Mouse (Mus musculus): Measurements from ENCODE around the gene Cdkl3. TPM values are rescaled to one million over a fixed set of nuclear protein-coding genes. Genes with fewer than 3 reads are reported as not detected.
A peak's percentile ranks its signal among the peaks of the same experiment; 100 is the strongest.

The Cdkl3 gene
- polyA plus RNA-seq (2015; fragmentation: Nextera tagmentation; extraction: Ambion mirVana) = 10.3 and 10.6 TPM in 2 replicates

- peak within 1 kb of the TSS; percentile 61 for H3K4me3 ChIP-seq (replicated peaks; ENCODE audit: low read depth, low read length)
- H3K27ac ChIP-seq = peak within 1 kb of the TSS; percentile 95
- peak; percentile 98 for DNase-seq (ENCODE audit: low spot score)
- TF ChIP-seq CTCF (IDR thresholded peaks at IDR 0.05; ENCODE audit: low read depth) = no peak
- under 1% methylated on average over 51 of the region's 51 CpGs for whole genome bisulfite sequencing
- peak; percentile 93 for ATAC-seq (replicated peaks; ENCODE audit: low FRiP score, low read depth)
- peaks cover 6% of the 10 kb centered on the region; the same call in 1 of the 2 replicates for H3K4me1 ChIP-seq (replicated peaks; ENCODE audit: insufficient read depth, low read length)
- H3K9ac ChIP-seq (ENCODE audit: low read depth, low read length) = peak within 1 kb of the TSS; percentile 67
- no peaks in the 10 kb centered on the region for H3K36me3 ChIP-seq (ENCODE audit: insufficient read depth, low read length)
- H3K4me2 ChIP-seq (ENCODE audit: low read length) = peak within 1 kb of the TSS; percentile 79
- H3K27me3 ChIP-seq (ENCODE audit: insufficient read depth, low read length) = no peaks in the 10 kb centered on the region
- H3K9me3 ChIP-seq (replicated peaks; ENCODE audit: low read length) = no peaks in the 10 kb centered on the region
Measured at GRCm38 (mm10) chr11:52003772-52004528, at the start of gene Cdkl3. Gene Cdkl3, plus strand, starts transcription at chr11:52004221.

- H3K4me3 ChIP-seq (replicated peaks; ENCODE audit: low read depth, low read length) = no peak overlapping the region
- no peaks in the 10 kb centered on the region for H3K27me3 ChIP-seq (ENCODE audit: insufficient read depth, low read length)
- no peak for TF ChIP-seq CTCF (IDR thresholded peaks at IDR 0.05; ENCODE audit: low read depth)
- no peaks in the 10 kb centered on the region for H3K9me3 ChIP-seq (replicated peaks; ENCODE audit: low read length)
- H3K36me3 ChIP-seq (ENCODE audit: insufficient read depth, low read length) = no peaks in the 10 kb centered on the region
- 79% methylated on average over 9 of the region's 9 CpGs for WGBS
- no peaks in the 10 kb centered on the region for H3K4me1 ChIP-seq (replicated peaks; ENCODE audit: insufficient read depth, low read length)
- no peak overlapping the region for H3K9ac ChIP-seq (ENCODE audit: low read depth, low read length)
- no peak for ATAC-seq (replicated peaks; ENCODE audit: low FRiP score, low read depth)
- no peak overlapping the region for H3K27ac ChIP-seq
- no peak overlapping the region for H3K4me2 ChIP-seq (ENCODE audit: low read length)
- no peak for DNase-seq (ENCODE audit: low spot score)
Measured at GRCm38 (mm10) chr11:51956112-51956511, 47.9 kb upstream of the Cdkl3 start.

GRCm38 (mm10) chr11:51957760-51958159, 46.3 kb upstream of the Cdkl3 start:
- H3K36me3 ChIP-seq (ENCODE audit: insufficient read depth, low read length) = no peaks in the 10 kb centered on the region
- DNase-seq (ENCODE audit: low spot score) (no peak), ATAC-seq (replicated peaks; ENCODE audit: low FRiP score, low read depth) (no peak)
- H3K4me3 ChIP-seq (replicated peaks; ENCODE audit: low read depth, low read length) = no peak overlapping the region
- TF ChIP-seq CTCF (IDR thresholded peaks at IDR 0.05; ENCODE audit: low read depth) = no peak
- no peak overlapping the region for H3K9ac ChIP-seq (ENCODE audit: low read depth, low read length)
- H3K27me3 ChIP-seq (ENCODE audit: insufficient read depth, low read length) = no peaks in the 10 kb centered on the region
- 81% methylated on average over 4 of the region's 4 CpGs for WGBS
- no peaks in the 10 kb centered on the region for H3K4me1 ChIP-seq (replicated peaks; ENCODE audit: insufficient read depth, low read length)
- no peaks in the 10 kb centered on the region for H3K9me3 ChIP-seq (replicated peaks; ENCODE audit: low read length)
- H3K27ac ChIP-seq = no peak overlapping the region
- H3K4me2 ChIP-seq (ENCODE audit: low read length) = no peak overlapping the region

- 74% methylated on average over 5 of the region's 5 CpGs for WGBS
- H3K4me2 ChIP-seq (ENCODE audit: low read length) = no peak overlapping the region
- no peak overlapping the region for H3K9ac ChIP-seq (ENCODE audit: low read depth, low read length)
- H3K9me3 ChIP-seq (replicated peaks; ENCODE audit: low read length) = no peaks in the 10 kb centered on the region
- no peak overlapping the region for H3K27ac ChIP-seq
- DNase-seq (ENCODE audit: low spot score) (no peak), ATAC-seq (replicated peaks; ENCODE audit: low FRiP score, low read depth) (no peak)
- H3K4me1 ChIP-seq (replicated peaks; ENCODE audit: insufficient read depth, low read length) = no peaks in the 10 kb centered on the region
- H3K4me3 ChIP-seq (replicated peaks; ENCODE audit: low read depth, low read length) = no peak overlapping the region
- H3K36me3 ChIP-seq (ENCODE audit: insufficient read depth, low read length) = no peaks in the 10 kb centered on the region
- TF ChIP-seq CTCF (IDR thresholded peaks at IDR 0.05; ENCODE audit: low read depth) = no peak
- no peaks in the 10 kb centered on the region for H3K27me3 ChIP-seq (ENCODE audit: insufficient read depth, low read length)
Measured at GRCm38 (mm10) chr11:51959511-51959910, 44.5 kb upstream of the Cdkl3 start.

- Histone ChIP-seq H3K4me2 (ENCODE audit: low read length) (no peak overlapping the region), H3K9ac (ENCODE audit: low read depth, low read length) (no peak overlapping the region), H3K27me3 (ENCODE audit: insufficient read depth, low read length) (no peaks in the 10 kb centered on the region), H3K27ac (no peak overlapping the region), H3K36me3 (ENCODE audit: insufficient read depth, low read length) (no peaks in the 10 kb centered on the region), H3K9me3 (replicated peaks; ENCODE audit: low read length) (no peaks in the 10 kb centered on the region), H3K4me1 (replicated peaks; ENCODE audit: insufficient read depth, low read length) (no peaks in the 10 kb centered on the region), H3K4me3 (replicated peaks; ENCODE audit: low read depth, low read length) (no peak overlapping the region)
- ATAC-seq (replicated peaks; ENCODE audit: low FRiP score, low read depth) (no peak), DNase-seq (ENCODE audit: low spot score) (no peak)
- no peak for TF ChIP-seq CTCF (IDR thresholded peaks at IDR 0.05; ENCODE audit: low read depth)
- WGBS = 87% methylated on average over 4 of the region's 4 CpGs
Measured at GRCm38 (mm10) chr11:51960061-51960460, 44.0 kb upstream of the Cdkl3 start.

- WGBS = 54% methylated on average over 11 of the region's 11 CpGs
- no peak overlapping the region for H3K9ac ChIP-seq (ENCODE audit: low read depth, low read length)
- no peaks in the 10 kb centered on the region for H3K36me3 ChIP-seq (ENCODE audit: insufficient read depth, low read length)
- no peak overlapping the region for H3K27ac ChIP-seq
- H3K4me1 ChIP-seq (replicated peaks; ENCODE audit: insufficient read depth, low read length) = no peaks in the 10 kb centered on the region
- peak; percentile 27; the same call in 1 of the 2 replicates for TF ChIP-seq CTCF (IDR thresholded peaks at IDR 0.05; ENCODE audit: low read depth)
- DNase-seq (ENCODE audit: low spot score) = no peak
- no peak for ATAC-seq (replicated peaks; ENCODE audit: low FRiP score, low read depth)
- H3K9me3 ChIP-seq (replicated peaks; ENCODE audit: low read length) = no peaks in the 10 kb centered on the region
- no peaks in the 10 kb centered on the region for H3K27me3 ChIP-seq (ENCODE audit: insufficient read depth, low read length)
- H3K4me3 ChIP-seq (replicated peaks; ENCODE audit: low read depth, low read length) = no peak overlapping the region
- H3K4me2 ChIP-seq (ENCODE audit: low read length) = no peak overlapping the region
Measured at GRCm38 (mm10) chr11:51960967-51961471, 43.0 kb upstream of the Cdkl3 start.

Measured in kidney, postnatal 0 days (tissue).